Mouse (Mus musculus): ENCODE measurements around the gene Madcam1. TPM values are rescaled to one million over a fixed set of nuclear protein-coding genes. Genes with fewer than 3 reads are reported as not detected.

The Madcam1 gene
- total RNA-seq, 2 experiments from 2014 or later = 0.39 TPM; not detected in 1

DNA sequence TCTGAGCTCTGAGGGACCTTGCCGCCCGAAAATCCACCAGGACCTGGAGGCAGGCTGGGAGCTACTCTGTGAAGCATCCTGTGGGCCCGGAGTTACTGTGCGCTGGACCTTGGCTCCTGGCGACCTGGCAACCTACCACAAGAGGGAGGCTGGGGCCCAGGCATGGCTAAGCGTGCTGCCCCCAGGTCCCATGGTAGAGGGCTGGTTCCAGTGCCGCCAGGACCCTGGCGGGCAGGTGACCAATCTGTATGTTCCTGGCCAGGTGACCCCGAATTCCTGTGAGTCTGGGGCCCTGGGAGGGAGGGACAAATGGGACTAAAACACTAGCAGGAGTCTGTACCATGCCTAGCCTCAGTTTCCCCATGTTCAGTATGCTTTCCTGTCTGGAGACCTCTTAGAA is 2.1 kb downstream of the Madcam1 start:
- DNase-seq (ENCODE audit: low spot score in 2 of 2) = no peak

DNA sequence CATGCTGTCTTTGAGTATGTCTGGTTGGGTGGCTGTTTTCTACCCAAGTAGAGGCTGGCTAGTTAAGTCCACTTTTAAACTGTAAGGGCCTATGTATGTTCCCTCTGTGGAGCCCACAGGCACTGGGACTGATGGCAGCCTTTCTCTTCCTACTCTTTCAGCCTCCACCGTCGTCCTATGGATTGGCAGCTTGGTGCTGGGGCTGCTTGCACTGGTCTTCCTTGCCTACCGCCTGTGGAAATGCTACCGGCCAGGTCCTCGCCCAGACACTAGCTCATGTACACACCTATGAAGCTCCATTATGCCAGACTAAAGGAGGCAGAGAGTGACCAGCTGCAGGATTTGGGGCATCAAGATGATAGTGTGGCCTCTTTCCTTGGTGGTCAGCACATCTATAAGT is 3.7 kb downstream of the Madcam1 start:
- DNase-seq (ENCODE audit: low spot score in 2 of 2) = no peak

DNA sequence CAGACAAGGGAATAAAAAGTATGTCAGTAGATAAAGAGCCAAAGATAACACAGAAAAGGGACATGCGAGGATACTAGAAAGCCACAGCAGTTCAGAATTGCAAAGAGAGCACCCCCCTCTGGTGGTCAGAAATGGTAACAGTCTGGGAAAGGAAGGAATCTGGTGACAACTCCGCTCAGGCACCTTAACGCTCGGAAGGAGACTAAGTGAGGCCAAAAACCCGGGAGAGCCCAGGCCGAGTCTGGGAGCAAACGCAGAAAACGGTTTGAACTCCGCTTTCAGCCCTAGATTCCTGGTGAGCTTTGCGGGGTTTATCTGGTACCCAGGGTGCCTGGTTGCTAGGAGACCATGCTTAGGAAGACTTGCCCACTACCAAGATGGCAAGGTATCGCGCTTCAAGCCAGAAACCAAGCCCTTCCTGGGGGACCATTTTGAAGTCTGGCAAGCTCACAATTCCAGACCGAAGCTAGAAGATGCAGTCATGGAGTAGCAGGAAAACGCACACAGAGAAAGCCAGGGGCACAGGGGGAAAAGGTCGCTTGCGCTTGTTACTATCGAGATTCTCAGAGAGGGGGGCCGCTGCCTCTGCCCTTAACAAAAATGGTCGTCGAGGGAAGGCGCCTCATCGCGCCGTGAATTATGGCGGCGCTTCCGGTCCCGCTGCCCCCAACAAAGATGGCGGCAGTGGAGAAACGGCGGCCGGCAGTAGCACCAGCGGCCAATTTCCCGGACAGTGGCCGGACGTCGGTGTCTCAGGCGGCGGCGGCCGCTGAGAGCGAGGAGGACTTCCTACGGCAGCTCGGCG is 4.6 kb downstream of the Madcam1 start, which contains the start of gene Tpgs1:
TSS of gene Tpgs1 (plus strand) at position 599 of the 805 bp plus-strand sequence.
- peak; percentile 76 to 89 for DNase-seq (ENCODE audit: low spot score in 2 of 2)

DNA sequence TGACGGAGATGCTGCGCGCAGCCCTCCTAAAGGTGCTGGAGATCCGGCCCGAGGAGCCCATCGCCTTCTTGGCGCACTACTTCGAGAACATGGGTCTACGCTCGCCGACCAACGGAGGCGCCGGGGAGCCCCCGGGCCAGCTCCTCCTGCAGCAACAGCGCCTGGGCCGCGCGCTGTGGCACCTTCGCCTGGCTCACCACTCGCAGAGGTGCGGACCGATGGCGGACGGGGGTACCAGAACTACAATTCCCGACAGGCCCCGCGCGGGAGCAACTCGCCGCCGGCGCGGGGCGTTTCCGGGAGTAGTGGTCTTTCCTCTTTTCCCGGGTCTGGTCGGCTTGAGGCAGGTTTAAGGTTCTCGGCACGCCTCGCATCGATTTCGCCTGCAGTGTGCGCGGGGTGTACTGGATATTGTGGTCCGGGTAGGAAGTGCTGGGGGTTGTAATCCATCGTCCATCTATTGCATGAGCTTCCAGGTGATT is 5.3 kb downstream of the Madcam1 start:
- DNase-seq (ENCODE audit: low spot score in 2 of 2) = peak in 1 of 2 experiments; percentile 78

DNA sequence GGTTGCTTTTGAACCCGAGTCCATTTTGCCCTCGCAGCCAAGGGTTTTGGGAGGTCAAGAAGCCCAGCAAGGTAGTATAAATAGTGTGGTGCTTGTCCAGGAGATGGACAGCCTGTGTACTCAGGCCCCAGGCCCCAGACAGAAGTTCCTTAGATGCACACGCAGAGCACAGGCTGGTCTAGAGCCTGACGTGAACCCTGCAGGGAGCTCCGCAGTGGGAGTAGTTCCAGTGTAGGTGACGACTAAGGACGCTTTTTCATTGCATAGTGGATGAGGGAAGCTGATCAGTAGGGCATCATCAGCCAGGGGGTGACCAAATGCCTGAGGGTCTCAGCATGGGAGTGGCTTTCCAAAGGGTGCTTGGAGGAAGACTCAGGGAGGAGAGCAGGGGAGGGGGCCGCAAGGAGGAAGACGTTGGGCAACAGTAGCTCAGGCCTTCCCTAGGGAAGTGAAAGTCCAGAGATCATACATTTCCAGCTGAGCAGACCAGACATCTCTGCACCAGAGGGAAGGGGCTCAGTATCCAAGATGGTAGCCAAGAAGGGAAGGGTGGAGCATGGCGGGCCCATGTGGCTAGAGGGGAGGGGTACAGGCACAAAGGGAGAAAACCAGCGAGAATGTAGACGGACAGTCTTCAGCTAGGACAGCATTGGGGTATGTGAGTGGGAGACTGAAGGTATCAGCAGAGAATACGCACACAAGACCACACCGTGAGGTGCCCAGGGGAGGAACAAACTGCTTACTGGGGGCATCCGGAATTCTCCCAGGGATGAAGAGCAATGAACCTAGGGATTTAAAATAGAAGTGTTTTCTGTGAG is 5.9 kb downstream of the Madcam1 start:
- no peak for DNase-seq (ENCODE audit: low spot score in 2 of 2)

DNA sequence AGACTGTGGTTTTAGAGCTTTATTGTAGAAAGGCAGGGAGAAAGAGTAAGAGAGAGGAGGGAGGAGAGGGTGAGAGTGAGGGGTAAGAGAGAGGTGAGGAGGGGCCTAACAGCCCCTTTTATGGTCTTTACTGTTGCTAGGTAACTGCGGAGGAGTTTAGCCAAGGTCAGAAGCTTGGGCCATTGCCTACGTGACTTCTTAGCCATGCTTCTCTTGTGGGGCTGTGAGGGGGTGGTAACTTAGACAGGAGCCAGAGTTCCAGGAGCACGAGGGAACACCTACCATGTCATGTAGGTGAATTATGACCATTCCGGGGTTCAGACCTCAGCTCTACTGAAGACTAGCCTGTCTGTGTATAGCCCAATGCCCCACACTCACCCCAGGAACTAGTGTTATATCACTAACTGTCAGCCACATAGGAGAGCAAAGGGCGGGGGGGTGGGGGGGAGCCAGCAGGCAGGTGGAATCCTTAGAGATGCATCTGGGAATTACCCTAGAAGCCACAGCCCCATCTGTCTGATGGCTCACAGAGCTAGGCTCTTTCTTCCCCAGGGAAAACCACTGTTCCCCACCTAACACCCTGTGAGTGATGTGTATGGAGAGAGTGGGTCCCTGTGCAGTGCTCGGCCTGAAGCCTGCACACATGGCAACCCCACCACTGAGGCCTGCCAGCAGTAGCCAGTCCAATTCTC is 7.2 kb downstream of the Madcam1 start:
- DNase-seq (ENCODE audit: low spot score in 2 of 2) = no peak

DNA sequence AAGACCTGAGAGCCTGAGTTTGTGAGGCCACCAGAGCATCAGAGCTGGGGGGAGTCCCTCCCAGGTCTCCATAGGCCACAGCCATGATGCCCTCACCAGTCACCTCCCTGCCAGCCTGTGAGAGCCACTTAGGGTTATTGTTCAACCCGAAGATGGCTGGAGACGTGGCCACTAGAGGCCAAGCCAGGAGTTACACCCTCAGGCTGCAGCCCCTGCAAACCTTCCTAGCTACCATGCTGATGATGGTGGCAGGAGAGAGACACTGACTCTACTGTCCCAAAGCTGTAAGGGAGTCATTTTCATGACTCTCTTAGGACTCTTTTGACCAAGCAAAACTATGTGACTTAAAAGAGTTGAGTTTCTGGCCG is 7.7 kb downstream of the Madcam1 start:
- peak in 1 of 2 experiments; percentile 9 for DNase-seq (ENCODE audit: low spot score in 2 of 2)

DNA sequence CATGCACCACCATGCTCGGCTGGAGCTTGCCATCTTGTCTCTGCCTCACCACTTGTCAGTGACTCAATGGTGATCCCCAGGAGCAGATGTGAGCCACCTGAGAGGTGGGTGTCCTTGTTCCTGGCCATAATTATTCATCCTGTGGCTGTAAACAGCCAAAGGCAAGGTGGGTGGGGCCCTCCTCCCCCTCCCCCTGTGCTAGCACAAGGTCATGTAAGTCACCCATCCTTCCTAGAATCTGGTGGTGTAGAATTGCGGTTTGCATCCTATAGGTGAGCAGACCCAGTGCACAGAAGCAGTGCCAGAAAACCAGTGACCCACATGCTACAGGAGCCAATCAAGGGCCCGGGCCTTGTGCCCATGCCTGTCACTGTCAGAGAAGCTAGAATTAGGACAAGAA is 8.7 kb downstream of the Madcam1 start:
- no peak for DNase-seq (ENCODE audit: low spot score in 2 of 2)

DNA sequence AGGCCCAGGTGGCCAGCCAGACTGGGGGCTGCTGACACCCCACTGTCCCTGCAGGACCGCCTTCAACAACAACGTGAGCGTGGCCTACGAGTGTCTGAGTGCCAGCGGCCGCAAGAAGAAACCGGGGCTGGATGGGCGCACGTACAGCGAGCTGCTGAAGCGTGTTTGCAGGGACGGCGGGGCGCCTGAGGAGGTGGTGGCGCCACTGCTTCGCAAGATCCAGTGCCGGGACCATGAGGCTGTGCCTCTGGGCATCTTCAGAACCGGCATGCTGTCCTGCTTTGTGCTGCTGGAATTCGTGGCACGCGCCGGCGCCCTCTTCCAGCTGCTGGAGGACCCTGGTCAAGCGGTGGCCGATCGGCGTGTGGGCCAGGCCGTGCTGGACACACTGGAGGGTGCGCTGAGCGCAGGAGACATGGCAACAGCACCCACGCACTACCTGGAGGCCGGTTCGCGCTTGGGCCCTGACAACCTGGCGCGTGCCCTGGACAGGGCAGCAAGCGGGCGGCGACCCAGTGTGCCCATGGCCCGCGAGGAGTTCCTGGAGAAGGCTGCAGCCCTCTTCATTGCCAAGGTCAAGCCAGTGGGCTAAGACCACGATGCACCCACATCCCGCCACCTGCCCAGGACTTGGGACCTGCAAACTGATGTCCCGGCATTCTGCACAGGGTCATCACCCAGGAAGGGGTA is 11.1 kb downstream of the Madcam1 start:
- no peak for DNase-seq (ENCODE audit: low spot score in 2 of 2)

DNA sequence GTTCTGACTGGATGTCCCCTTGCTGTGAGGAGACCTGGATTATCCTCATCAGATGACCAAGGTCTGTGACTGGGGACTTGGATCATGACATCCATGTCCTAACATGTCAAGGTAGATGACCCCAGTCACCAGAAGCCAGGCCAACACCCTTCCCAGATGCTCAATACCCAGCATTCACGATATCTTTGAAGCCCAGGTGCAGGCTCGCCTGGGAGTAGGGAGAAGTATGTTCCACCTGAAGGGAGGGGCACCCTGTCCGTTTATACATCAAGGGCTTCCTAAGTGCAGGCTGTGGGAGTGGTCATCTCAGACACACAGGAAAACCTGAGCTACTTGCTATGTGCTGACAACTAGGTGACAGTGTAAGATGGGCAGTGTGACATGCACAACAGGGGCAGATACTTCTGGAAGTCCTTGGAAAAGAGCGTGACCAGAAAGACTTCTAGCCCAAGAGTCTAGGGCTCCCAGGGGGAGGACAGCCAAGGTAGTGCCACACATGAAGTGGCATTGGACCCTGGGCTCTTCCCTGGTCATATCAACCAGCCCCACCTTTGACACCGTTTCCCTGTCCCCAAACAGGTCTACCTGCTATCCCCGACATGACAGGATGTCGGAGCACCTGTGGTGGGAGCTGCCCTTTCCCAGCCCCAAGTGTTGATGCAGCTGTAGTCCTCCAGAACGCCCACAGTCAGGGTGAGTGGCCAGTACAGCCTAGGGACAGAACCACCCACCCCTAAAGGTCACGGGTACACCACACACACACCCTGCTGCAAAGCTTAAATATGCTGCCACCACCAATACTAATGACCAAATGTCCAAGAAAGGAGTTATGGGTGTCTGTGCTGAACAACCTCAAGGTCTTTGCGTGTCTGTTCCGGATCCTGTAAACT is 16.5 kb downstream of the Madcam1 start:
- DNase-seq (ENCODE audit: low spot score in 2 of 2) = no peak

DNA sequence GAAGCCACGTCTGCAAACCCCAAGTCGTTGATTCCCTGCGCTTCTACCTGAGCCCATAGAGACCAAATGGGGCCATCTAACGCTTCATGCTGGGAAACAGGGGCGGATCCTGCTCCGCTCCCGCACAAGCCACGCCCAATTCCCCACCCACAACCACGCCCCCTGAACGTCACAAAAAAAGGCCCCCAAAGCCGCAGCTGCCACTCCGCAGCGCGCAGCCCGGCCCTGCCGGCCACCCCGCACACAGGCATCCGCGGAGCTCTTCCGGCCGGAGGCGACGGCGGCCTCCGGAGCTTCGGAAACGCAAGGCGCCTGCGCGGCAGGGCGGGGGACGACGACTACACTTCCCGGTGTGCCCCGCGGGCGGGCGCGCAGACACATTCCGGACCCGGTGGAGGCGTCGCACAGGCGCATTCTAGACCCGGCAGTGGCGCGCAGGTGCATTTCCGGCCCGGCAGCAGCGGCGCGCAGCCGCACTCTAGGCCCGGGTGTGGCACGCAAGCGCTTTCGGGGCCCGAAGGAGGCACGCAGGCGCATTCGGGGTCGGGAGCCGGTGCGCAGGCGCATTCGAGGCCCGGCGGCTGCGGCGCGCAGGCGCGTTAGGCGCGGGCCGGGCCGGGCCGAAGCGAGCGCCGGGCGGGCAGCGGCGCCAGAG is 17.4 kb downstream of the Madcam1 start, which contains the start of gene Cdc34:
TSS of gene Cdc34 (plus strand) at position 605 of the 655 bp plus-strand sequence.
- peak; percentile 98 to 99 for DNase-seq (ENCODE audit: low spot score in 2 of 2)

DNA sequence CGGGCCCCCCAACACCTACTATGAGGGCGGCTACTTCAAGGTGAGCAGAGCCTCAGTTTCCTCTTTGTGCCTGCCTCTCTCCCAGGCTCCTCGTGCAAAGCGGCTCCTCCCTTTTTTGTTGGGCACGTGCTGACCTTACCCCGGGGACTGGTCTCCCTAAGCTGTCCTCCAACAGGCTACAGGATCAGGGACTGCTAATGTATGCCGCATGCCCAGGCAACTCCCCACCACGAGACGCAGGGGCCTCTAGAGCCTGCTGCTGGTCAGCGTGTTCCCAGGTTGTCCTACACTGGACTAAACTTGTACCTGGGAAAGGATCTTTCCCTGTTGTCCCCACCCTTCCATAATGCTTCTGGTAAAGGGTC is 18.2 kb downstream of the Madcam1 start:
- DNase-seq (ENCODE audit: low spot score in 2 of 2) = no peak

DNA sequence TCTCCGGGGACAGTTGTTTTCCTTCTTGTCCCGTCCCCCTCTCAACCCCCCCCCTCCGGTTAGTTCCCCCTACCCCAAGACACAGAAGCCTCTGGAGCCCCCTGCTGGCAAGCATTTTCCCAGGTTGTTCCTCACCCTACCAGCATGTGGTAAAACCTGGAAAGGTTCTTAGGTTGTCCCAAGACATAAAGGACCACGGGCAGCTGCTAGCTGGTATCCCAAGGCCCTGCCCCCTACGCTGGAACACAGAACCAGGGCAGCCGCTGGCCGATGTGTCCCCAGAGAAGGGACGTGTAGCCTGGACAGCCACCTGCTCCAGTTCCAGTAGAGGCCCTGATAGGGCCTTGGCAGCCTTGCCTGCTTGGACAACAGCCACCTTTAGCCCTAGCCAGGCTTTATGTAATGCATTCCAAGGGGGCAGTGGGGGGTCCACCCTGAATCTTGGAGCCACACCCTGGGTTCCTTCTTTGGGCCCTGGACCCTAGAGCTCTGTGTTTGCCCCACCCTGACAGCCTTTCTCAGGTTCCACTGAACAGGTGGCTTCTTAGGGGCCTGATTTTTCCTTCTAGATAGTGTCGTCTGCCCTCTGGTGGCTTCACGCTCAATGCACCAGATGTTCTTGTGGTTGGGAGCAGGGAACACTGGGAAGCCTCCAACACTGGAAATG is 18.7 kb downstream of the Madcam1 start:
- DNase-seq (ENCODE audit: low spot score in 2 of 2) = peak in 1 of 2 experiments; percentile 63

DNA sequence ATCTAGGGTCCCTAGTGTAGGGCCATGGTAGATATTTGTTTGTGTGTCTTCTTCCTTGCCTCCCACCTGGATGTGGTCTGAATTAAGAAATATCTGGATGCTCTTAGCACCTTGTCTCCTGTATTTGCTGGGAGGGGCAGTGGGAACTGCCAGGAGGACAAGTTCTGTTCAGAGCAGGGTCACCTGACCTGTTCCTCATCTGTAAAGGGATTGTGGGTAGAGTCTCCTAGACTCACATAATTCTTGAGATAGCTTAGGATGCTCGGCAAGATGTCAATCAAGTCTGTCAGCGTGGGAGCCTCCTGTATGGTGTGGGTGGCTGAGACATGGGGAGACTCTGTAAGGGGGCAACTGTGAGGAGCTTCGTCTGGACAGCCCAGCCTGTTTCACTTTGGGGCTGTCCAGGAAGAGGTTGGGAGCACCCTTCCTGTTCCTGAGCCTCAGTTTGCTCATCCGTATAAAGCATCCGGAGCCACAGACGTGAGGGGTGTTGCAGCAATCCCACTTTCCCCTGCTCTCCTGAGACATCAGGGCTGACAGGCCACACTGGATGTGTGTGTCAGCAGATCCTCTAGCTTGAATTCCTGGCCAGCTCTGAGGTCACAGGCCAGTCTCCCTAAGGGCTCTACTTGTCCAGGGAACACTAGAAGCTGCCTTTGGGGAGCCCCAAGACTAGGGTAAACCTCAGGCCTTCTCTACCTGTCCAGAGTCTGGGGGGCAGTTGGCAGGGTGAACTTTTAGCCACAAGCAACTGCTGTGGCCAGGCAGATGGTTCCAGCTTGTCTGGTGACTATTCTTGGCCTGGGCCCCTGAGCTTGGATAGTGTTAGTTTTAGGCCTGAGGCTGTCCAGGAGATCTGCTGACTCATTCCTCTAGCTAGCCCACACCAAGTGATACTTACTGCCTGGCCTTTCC is 19.6 kb downstream of the Madcam1 start:
- DNase-seq (ENCODE audit: low spot score in 2 of 2) = no peak

DNA sequence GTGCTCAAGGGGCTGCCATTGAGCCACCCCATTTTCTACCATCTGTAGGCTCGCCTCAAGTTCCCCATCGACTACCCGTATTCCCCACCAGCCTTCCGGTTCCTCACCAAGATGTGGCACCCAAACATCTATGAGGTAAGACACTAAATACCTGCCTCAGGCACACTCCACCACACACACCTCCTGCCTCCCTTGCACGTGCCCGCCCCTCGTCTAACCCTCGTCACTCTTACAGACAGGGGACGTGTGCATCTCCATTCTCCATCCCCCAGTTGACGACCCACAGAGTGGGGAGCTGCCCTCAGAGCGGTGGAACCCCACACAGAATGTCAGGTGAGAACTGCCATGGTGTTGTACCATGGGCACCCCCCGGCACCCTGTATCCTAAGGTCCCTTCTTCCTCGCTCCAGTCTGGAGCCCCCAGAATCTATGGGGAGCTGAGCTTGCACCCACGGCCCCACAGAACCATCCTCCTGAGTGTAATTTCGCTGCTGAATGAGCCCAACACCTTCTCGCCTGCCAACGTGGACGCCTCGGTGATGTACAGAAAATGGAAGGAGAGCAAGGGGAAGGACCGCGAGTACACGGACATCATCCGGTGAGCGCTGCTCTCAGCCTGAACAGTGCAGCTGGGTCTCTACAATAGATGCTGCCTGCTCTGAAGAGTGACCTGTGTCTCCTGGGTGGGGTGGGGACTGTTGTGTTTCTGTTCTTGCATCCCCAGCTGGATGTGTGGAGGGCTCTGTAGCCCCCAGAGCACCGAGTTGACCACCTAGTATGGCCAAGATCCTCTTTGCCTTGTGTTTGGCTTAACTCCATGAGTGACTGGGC is 20.6 kb downstream of the Madcam1 start:
- no peak for DNase-seq (ENCODE audit: low spot score in 2 of 2)

DNA sequence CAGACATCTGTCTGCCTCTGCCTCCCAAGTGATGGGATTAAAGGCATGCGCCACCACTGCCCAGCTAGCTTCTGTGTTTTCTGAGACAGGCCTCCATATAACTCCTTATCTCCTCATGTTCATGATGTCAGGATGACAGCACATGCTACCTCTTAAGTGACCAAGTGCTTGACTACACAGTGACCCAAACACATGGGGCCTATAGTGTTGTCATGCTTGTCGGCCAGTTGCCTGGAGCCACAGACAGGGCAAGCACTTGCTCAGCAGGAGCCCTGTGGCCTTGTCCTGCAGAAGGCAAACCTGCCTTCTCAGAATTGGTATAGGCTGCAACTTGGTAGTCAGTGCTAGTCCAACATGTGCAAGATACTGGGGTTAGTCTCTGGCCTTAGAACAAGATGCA is 21.9 kb downstream of the Madcam1 start:
- DNase-seq (ENCODE audit: low spot score in 2 of 2) = no peak

DNA sequence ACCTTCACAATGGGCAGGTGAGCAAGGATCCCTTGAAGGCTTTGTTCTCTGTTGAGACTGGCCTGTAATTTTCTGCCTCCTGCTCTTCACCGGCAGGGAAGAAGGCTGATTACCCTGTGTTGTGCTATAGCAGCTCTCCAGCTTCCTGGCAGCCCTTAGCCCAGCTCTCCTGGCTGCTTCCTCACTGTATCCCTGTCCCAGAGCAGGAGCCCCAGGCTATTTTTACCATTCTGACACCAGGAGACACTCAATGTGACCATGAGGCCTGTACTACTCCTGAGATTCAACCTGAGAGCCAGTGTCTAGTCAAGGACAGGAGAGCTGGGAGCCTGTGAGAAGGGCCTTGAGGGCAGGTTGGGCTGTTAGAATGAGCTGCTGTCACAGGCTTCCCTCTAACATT is 22.3 kb downstream of the Madcam1 start:
- no peak for DNase-seq (ENCODE audit: low spot score in 2 of 2)

Measured in gastrocnemius, postnatal 4 days (tissue).